ENCODE assay signal across 8 mouse cellular contexts in genomic region chr6:37732385-37732784, GRCm38 (mm10).
DNase-seq lines count a peak whose midpoint lies in the region; ATAC-seq and TF ChIP-seq lines count a peak whose summit lies in the region.

No protein-coding gene starts in this region.

- H3K36me3 ChIP-seq in macrophage (ENCODE audit: inconsistent target), result no peaks in the 10 kb centered on the region

- DNase-seq in R1 (ENCODE audit: low read depth, low spot score), result peak; percentile 81
- peak; percentile 32 to 54 for DNase-seq in cerebellum, adult 18-20 months
- peak; percentile 72 for DNase-seq in gastrocnemius, postnatal 10 days
- peak; percentile 64 to 66 for DNase-seq in left cerebral cortex, adult 2 months (ENCODE audit: extremely low spot score in 1 of 2, low spot score in 2 of 2)
- DNase-seq in right cerebral cortex, postnatal 25 days, result peak; percentile 14

- no peak for TF ChIP-seq CTCF in left cerebral cortex, adult 2 months (IDR thresholded peaks at IDR 0.05)

- H3K27ac ChIP-seq in left cerebral cortex, adult 2 months, result no peak overlapping the region
- peak overlapping the region; percentile 34 for H3K27ac ChIP-seq in macrophage

- no peak overlapping the region for H3K4me3 ChIP-seq in left cerebral cortex, adult 2 months
- no peak overlapping the region for H3K4me3 ChIP-seq in macrophage (ENCODE audit: inconsistent target)

- peak; percentile 97 for ATAC-seq in inflammation-experienced regulatory T-cells, adult 6 months
- ATAC-seq in megakaryocyte-erythroid progenitor cell, adult 5-6 weeks (replicated peaks; ENCODE audit: low FRiP score, low TSS enrichment, poor library complexity, severe bottlenecking), result no peak

- WGBS in macrophage (ENCODE audit: missing documents), result 6% methylated on average over 9 of the region's 10 CpGs

- intact Hi-C loops in left cerebral cortex, adult 2 months (cut with DNase I), result no loop called here

- no peaks in the 10 kb centered on the region for H3K79me2 ChIP-seq in macrophage (ENCODE audit: inconsistent target)

Comparison
In these comparisons a context has a peak if more than half of its experiments do, and no peak if none do; other contexts are left out.
1. DNase-seq: peak in every context shown above with its lines; median percentile 81 in R1; 72 in gastrocnemius, postnatal 10 days; 65 in left cerebral cortex, adult 2 months; 43 in cerebellum, adult 18-20 months; 14 in right cerebral cortex, postnatal 25 days.